Comparison of ENCODE assay signal across 21 mouse cellular contexts in genomic region chr19:59145492-59146140, GRCm38 (mm10). TPM values are rescaled to one million over a fixed set of nuclear protein-coding genes. Genes with fewer than 3 reads are reported as not detected.
DNase-seq lines count a peak whose midpoint lies in the region; ATAC-seq and TF ChIP-seq lines count a peak whose summit lies in the region.
"Had no signal": no experiment of that assay in that cellular context is flagged by ENCODE, and none has a peak within 500 bp of the region (broad histone marks: within the 10 kb centered on the region; RNA-seq: fewer than 3 reads in every experiment).

No protein-coding gene starts in this region.

- intact Hi-C loops in left cerebral cortex, postnatal 14 days (cut with DNase I): no loop called here

- no peak overlapping the region for H3K9ac ChIP-seq in forebrain, postnatal 0 days
- H3K9ac ChIP-seq in midbrain, embryonic 16.5 days (ENCODE audit: low read depth, low read length): no peak overlapping the region
- H3K9ac ChIP-seq: liver, embryonic 15.5 days had no signal

- no peak overlapping the region for H3K4me3 ChIP-seq in forebrain, postnatal 0 days (ENCODE audit: low read depth, low read length)
- H3K4me3 ChIP-seq in midbrain, embryonic 16.5 days (ENCODE audit: low read depth, low read length): no peak overlapping the region
- H3K4me3 ChIP-seq: liver, embryonic 15.5 days had no signal

- H3K27ac ChIP-seq in forebrain, postnatal 0 days (ENCODE audit: low read depth, low read length): no peak overlapping the region
- peak overlapping the region; percentile 50 for H3K27ac ChIP-seq in midbrain, embryonic 16.5 days (ENCODE audit: low read length)
- H3K27ac ChIP-seq: liver, embryonic 15.5 days had no signal

- no peaks in the 10 kb centered on the region for H3K9me3 ChIP-seq in forebrain, postnatal 0 days (ENCODE audit: low read length)
- no peaks in the 10 kb centered on the region for H3K9me3 ChIP-seq in midbrain, embryonic 16.5 days (replicated peaks; ENCODE audit: control insufficient read depth, low read length, poor library complexity, severe bottlenecking)
- H3K9me3 ChIP-seq: liver, embryonic 15.5 days had no signal

- no peak for DNase-seq in frontal cortex, postnatal 25 days (ENCODE audit: low spot score in 2 of 2)
- peak; percentile 41 to 66 for DNase-seq in left cerebral cortex, postnatal 14 days (ENCODE audit: low spot score in 2 of 2)
- no peak for DNase-seq in left cerebral cortex, adult 18-20 months (ENCODE audit: low spot score in 2 of 2)
- peak; percentile 77 for DNase-seq in forebrain, postnatal 0 days
- DNase-seq: adrenal gland, postnatal 10 days; B cell, adult 2 months; cerebellum, adult 2 months; gastrocnemius, postnatal 14 days; kidney, adult 8-10 months; kidney, postnatal 25 days; lung, postnatal 10 days; spleen, adult 18-20 months; thymus, adult 2 months had no signal

- H3K4me2 ChIP-seq in forebrain, postnatal 0 days (ENCODE audit: low read depth): 0 out of 2 replicates have a peak overlapping the region, but pooled peaks have one; percentile 3
- peak overlapping the region; percentile 25; the same call in 1 of the 2 replicates for H3K4me2 ChIP-seq in midbrain, embryonic 16.5 days (ENCODE audit: low read length)
- H3K4me2 ChIP-seq: liver, embryonic 15.5 days had no signal

- H3K4me1 ChIP-seq in forebrain, postnatal 0 days (ENCODE audit: insufficient read depth): 0 out of 2 replicates have a peak, but pooled peaks cover 3% of the 10 kb centered on the region
- peaks cover 16% of the 10 kb centered on the region for H3K4me1 ChIP-seq in midbrain, embryonic 16.5 days (ENCODE audit: control insufficient read depth, insufficient read depth, low read length)
- H3K4me1 ChIP-seq: liver, embryonic 15.5 days had no signal

- H3K36me3 ChIP-seq in forebrain, postnatal 0 days (ENCODE audit: insufficient read depth): no peaks in the 10 kb centered on the region
- no peaks in the 10 kb centered on the region for H3K36me3 ChIP-seq in midbrain, embryonic 16.5 days (ENCODE audit: control insufficient read depth, insufficient read depth, low read length)
- H3K36me3 ChIP-seq: liver, embryonic 15.5 days had no signal

- ATAC-seq in frontal cortex, adult (ENCODE audit: low TSS enrichment): peak; percentile 97
- ATAC-seq in forebrain, postnatal 0 days: peak; percentile 91
- ATAC-seq in midbrain, embryonic 16.5 days: peak; percentile 95
- ATAC-seq in megakaryocyte progenitor cell, adult 5-6 weeks (replicated peaks; ENCODE audit: poor library complexity): no peak

- TF ChIP-seq CTCF in forebrain, postnatal 0 days (IDR thresholded peaks at IDR 0.05; ENCODE audit: low read depth): no peak

- WGBS in forebrain, postnatal 0 days: 27% methylated on average over 9 of the region's 9 CpGs
- 32% methylated on average over 9 of the region's 9 CpGs for WGBS in midbrain, embryonic 16.5 days

- H3K27me3 ChIP-seq in forebrain, postnatal 0 days (ENCODE audit: insufficient read depth, low read length): no peaks in the 10 kb centered on the region
- H3K27me3 ChIP-seq in midbrain, embryonic 16.5 days (ENCODE audit: control insufficient read depth, insufficient read depth, low read depth, low read length): no peaks in the 10 kb centered on the region
- H3K27me3 ChIP-seq: liver, embryonic 15.5 days had no signal

RNA-seq across cellular contexts. Expression of gene Vax1, which starts 24.2 kb away (rescaled TPM):
- total RNA-seq in left cerebral cortex, postnatal 14 days (2021): 1 to 10 TPM in 1 of 2 experiments, under 1 TPM in 1; 0.68 to 1.5 TPM
- total RNA-seq in left cerebral cortex, adult 18-20 months (2021): 1 to 10 TPM; 2.0 to 2.4 TPM
- total RNA-seq in forebrain, postnatal 0 days (2014; rRNA removed): 4.2 and 7.2 TPM in 2 replicates
- polyA plus RNA-seq in forebrain, postnatal 0 days (2015; fragmentation: Nextera tagmentation; extraction: Ambion mirVana): 1.8 and 3.2 TPM in 2 replicates
- 0.36 and 0.41 TPM in 2 replicates for polyA plus RNA-seq in midbrain, embryonic 16.5 days (2015; fragmentation: Nextera tagmentation; extraction: Ambion mirVana)
- not detected in 2 replicates for total RNA-seq in megakaryocyte progenitor cell, adult 5-6 weeks (2015)
- total RNA-seq in megakaryocyte progenitor cell, adult 5-6 weeks (2017): not detected in 2 replicates
- total RNA-seq: adrenal gland, postnatal 10 days; gastrocnemius, postnatal 14 days; megakaryocyte-erythroid progenitor cell, adult 5-6 weeks had no signal
- polyA plus RNA-seq: embryonic facial prominence, embryonic 14.5 days; heart, postnatal 0 days; liver, embryonic 15.5 days; stomach, embryonic 14.5 days; thymus, adult 2 months had no signal

Comparison
In these comparisons a context has a peak if more than half of its experiments do, and no peak if none do; other contexts are left out.
1. DNase-seq: peak in left cerebral cortex, postnatal 14 days (2 of 2) and forebrain, postnatal 0 days (single experiment); none in frontal cortex, postnatal 25 days (0 of 2) and left cerebral cortex, adult 18-20 months (0 of 2).